Mouse (Mus musculus) megakaryocyte, embryonic 14.5 days (primary cell): ENCODE data around the gene Fgd3. TPM values are rescaled to one million over a fixed set of nuclear protein-coding genes. Genes with fewer than 3 reads are reported as not detected.

Experiments used
- H3K27me3 ChIP-seq: replicated peaks from 2 replicates; pipeline ENCODE3; 2012; ENCODE audit warnings: inconsistent platforms
- H3K36me3 ChIP-seq: replicated peaks from 2 replicates; pipeline ENCODE3; 2012; ENCODE audit warnings: low read length, inconsistent platforms, mixed read lengths
- H3K4me1 ChIP-seq: 2 replicates; pipeline ENCODE4 v1.6.1; 2012; ENCODE audit warnings: inconsistent platforms
- H3K4me3 ChIP-seq: replicated peaks from 2 replicates; pipeline ENCODE3; 2012; ENCODE audit warnings: moderate library complexity, mild to moderate bottlenecking, inconsistent platforms
- H3K9me3 ChIP-seq: 2 replicates; pipeline ENCODE4 v1.6.1; 2012; ENCODE audit warnings: inconsistent platforms
- FLI1 ChIP-seq: IDR thresholded peaks from 2 replicates; pipeline ENCODE4 v1.6.1; 2012; ENCODE audit warnings: low read length, inconsistent platforms, mixed read lengths
- GATA1 ChIP-seq: IDR thresholded peaks from 3 replicates; pipeline ENCODE4 v1.6.1; 2012; ENCODE audit warnings: mixed read lengths, low read length, inconsistent platforms, borderline replicate concordance
- polyA plus RNA-seq: library from polyadenylated mRNA; stranded (reverse); fragments of >175 nt; gene quantifications from 2 replicates; pipeline ENCODE4 v1.2.3, GENCODE M21; 2012; ENCODE audit warnings: low replicate concordance; ENCODE audit not compliant: insufficient read depth

The Fgd3 gene
- 9.1 and 10.4 TPM in 2 replicates for polyA plus RNA-seq

GRCm38 (mm10) chr13:49320040-49320439 is at the start of gene Fgd3:
Fgd3 (minus strand) TSS chr13:49320311.
- TF ChIP-seq FLI1, result no peak
- H3K27me3 ChIP-seq, result no peaks in the 10 kb centered on the region
- H3K4me3 ChIP-seq, result peak within 1 kb of the TSS; percentile 83
- H3K9me3 ChIP-seq, result no peaks in the 10 kb centered on the region
- H3K4me1 ChIP-seq, result peaks cover 98% of the 10 kb centered on the region
- H3K36me3 ChIP-seq, result peaks cover 11% of the 10 kb centered on the region

- no peak for TF ChIP-seq GATA1
- no peak for TF ChIP-seq FLI1
- H3K36me3 ChIP-seq, result peaks cover 83% of the 10 kb centered on the region
- H3K4me1 ChIP-seq, result peaks cover 100% of the 10 kb centered on the region
- H3K4me3 ChIP-seq, result peak overlapping the region; percentile 9
- no peaks in the 10 kb centered on the region for H3K27me3 ChIP-seq
- no peaks in the 10 kb centered on the region for H3K9me3 ChIP-seq
Measured at GRCm38 (mm10) chr13:49369404-49369803, 49.3 kb upstream of the Fgd3 start.

GRCm38 (mm10) chr13:49367657-49368440 is 47.7 kb upstream of the Fgd3 start:
- Histone ChIP-seq H3K4me3 (peak overlapping the region; percentile 31), H3K36me3 (peaks cover 78% of the 10 kb centered on the region), H3K4me1 (peaks cover 100% of the 10 kb centered on the region), H3K27me3 (no peaks in the 10 kb centered on the region), H3K9me3 (no peaks in the 10 kb centered on the region)
- TF ChIP-seq GATA1 (no peak), FLI1 (no peak)

- Histone ChIP-seq H3K4me3 (no peak overlapping the region), H3K36me3 (peaks cover 59% of the 10 kb centered on the region), H3K27me3 (no peaks in the 10 kb centered on the region), H3K4me1 (peaks cover 100% of the 10 kb centered on the region), H3K9me3 (no peaks in the 10 kb centered on the region)
- no peak for TF ChIP-seq FLI1
- no peak for TF ChIP-seq GATA1
Measured at GRCm38 (mm10) chr13:49364716-49365115, 44.6 kb upstream of the Fgd3 start.

GRCm38 (mm10) chr13:49362804-49363203 is 42.7 kb upstream of the Fgd3 start:
- H3K36me3 ChIP-seq, result peaks cover 56% of the 10 kb centered on the region
- H3K9me3 ChIP-seq, result no peaks in the 10 kb centered on the region
- H3K4me3 ChIP-seq, result peak overlapping the region; percentile 72
- peaks cover 98% of the 10 kb centered on the region for H3K4me1 ChIP-seq
- TF ChIP-seq FLI1 (no peak), GATA1 (no peak)
- H3K27me3 ChIP-seq, result no peaks in the 10 kb centered on the region

- H3K9me3 ChIP-seq, result no peaks in the 10 kb centered on the region
- peak overlapping the region; percentile 72 for H3K4me3 ChIP-seq
- TF ChIP-seq FLI1 (no peak), GATA1 (no peak)
- no peaks in the 10 kb centered on the region for H3K27me3 ChIP-seq
- peaks cover 98% of the 10 kb centered on the region for H3K4me1 ChIP-seq
- peaks cover 56% of the 10 kb centered on the region for H3K36me3 ChIP-seq
Measured at GRCm38 (mm10) chr13:49362364-49362763, 42.3 kb upstream of the Fgd3 start.

- TF ChIP-seq FLI1, result no peak
- TF ChIP-seq GATA1, result no peak
- Histone ChIP-seq H3K4me3 (peak overlapping the region; percentile 88), H3K36me3 (peaks cover 62% of the 10 kb centered on the region), H3K4me1 (peaks cover 98% of the 10 kb centered on the region), H3K27me3 (no peaks in the 10 kb centered on the region), H3K9me3 (no peaks in the 10 kb centered on the region)
Measured at GRCm38 (mm10) chr13:49360906-49361406, 40.8 kb upstream of the Fgd3 start.

GRCm38 (mm10) chr13:49358184-49358583 is 38.1 kb upstream of the Fgd3 start:
- peak overlapping the region; percentile 30 for H3K4me3 ChIP-seq
- peaks cover 58% of the 10 kb centered on the region for H3K36me3 ChIP-seq
- H3K9me3 ChIP-seq, result no peaks in the 10 kb centered on the region
- H3K4me1 ChIP-seq, result peaks cover 98% of the 10 kb centered on the region
- no peak for TF ChIP-seq FLI1
- no peak for TF ChIP-seq GATA1
- no peaks in the 10 kb centered on the region for H3K27me3 ChIP-seq

- peak overlapping the region; percentile 2 for H3K4me3 ChIP-seq
- H3K27me3 ChIP-seq, result no peaks in the 10 kb centered on the region
- no peaks in the 10 kb centered on the region for H3K9me3 ChIP-seq
- H3K4me1 ChIP-seq, result peaks cover 98% of the 10 kb centered on the region
- TF ChIP-seq FLI1 (no peak), GATA1 (no peak)
- peaks cover 65% of the 10 kb centered on the region for H3K36me3 ChIP-seq
Measured at GRCm38 (mm10) chr13:49357367-49358026, 37.4 kb upstream of the Fgd3 start.

GRCm38 (mm10) chr13:49356090-49356489 is 36.0 kb upstream of the Fgd3 start:
- Histone ChIP-seq H3K9me3 (no peaks in the 10 kb centered on the region), H3K4me3 (peak overlapping the region; percentile 16), H3K36me3 (peaks cover 69% of the 10 kb centered on the region), H3K4me1 (peaks cover 98% of the 10 kb centered on the region), H3K27me3 (no peaks in the 10 kb centered on the region)
- TF ChIP-seq FLI1 (no peak), GATA1 (no peak)
